Mouse (Mus musculus): ENCODE results near the gene Gm26620.

DNA sequence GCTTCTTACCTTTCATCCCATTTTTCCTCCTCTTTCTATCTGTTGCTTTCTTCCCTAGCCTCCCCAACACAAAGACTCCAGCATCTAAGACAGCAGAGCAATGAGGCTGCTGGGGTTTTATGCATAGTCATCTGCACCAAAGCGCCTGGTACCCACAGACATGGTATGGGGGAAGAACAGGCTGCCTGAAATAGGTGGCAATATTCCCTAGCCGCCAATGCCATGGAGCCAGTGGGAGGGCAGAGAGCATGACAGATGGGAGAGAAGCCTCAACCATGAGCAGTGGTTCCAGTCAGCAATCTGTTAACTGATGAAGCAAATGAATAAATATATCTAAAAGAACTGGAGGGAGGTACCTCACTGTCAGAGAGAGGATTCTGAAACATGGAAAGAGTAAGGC is 27.5 kb upstream of the Gm26620 start:
- TF ChIP-seq CTCF (conservative IDR thresholded peaks at IDR 0.05; ENCODE audit: low read length) (no peak), POU5F1 (IDR thresholded peaks at IDR 0.05; ENCODE audit: borderline replicate concordance, low read length) (no peak)

All from E14TG2a.4 (cell line).